Mouse (Mus musculus): ENCODE measurements around the gene Fbxo40. TPM values are rescaled to one million over a fixed set of nuclear protein-coding genes. Genes with fewer than 3 reads are reported as not detected.

Fbxo40 gene
- polyA plus RNA-seq (2016; fragmentation: Nextera tagmentation; extraction: Ambion mirVana) = 0.04 and 0.05 TPM in 2 replicates

DNA sequence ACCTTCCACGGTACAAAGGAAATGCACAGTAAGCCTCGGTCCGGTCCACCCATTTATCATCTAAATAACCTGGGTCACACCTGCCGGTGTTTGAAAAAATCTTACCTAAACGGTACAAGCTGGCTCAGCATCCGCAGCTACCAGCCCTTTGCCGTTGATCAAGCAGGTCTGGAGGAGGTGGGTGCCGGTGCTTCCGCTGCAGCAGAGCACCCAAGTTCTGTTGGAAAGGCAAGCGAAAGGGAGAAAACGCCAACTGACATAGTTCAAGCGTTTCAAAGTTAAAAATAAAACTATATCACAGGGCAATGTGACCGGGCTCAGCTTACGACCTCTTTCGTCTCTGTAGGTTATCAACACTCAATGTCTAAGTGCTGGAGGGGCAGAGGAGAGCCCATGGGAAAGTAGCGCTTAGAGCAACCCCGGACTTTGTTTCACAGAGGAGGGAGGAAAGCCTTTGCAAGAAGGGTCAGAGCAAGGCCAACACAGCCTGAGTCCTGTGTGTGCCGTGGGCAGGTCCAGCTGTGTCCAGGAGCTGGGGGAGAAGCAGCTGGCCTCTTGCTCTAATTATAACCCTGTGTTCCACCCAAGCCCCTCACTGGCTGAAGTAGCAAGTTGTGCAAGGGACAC lies at the start of gene Fbxo40:
TSS of gene Fbxo40 (minus strand) at position 469 of the 627 bp plus-strand sequence.
- Histone ChIP-seq H3K27me3 (replicated peaks) (no peaks in the 10 kb centered on the region), H3K36me3 (no peaks in the 10 kb centered on the region), H3K9me3 (replicated peaks) (no peaks in the 10 kb centered on the region), H3K27ac (no peak within 1 kb of the TSS), H3K4me1 (no peaks in the 10 kb centered on the region), H3K4me2 (no peak within 1 kb of the TSS), H3K4me3 (no peak within 1 kb of the TSS), H3K9ac (no peak within 1 kb of the TSS)
- ATAC-seq = no peak
- WGBS (ENCODE audit: insufficient replicate concordance) = 68% methylated on average over 18 of the region's 18 CpGs

DNA sequence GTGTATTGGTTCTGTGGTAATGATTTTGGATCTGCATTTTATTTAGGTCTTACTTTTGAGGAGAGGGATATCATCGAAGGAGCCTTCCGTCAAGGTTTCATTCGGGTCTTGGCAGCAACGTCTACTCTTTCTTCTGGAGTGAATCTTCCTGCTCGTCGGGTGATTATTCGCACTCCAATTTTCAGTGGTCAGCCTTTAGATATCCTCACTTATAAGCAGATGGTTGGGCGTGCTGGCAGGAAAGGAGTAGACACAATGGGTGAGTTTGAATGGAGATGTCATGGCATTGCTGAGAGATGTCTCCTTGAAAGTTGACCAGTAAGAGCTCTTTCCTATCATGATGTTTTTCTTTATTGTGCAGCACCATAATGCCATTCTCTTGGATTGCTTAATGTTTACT lies 44.5 kb upstream of the Fbxo40 start:
- WGBS (ENCODE audit: insufficient replicate concordance) = 93% methylated on average over 8 of the region's 8 CpGs
- Histone ChIP-seq H3K4me3 (no peak overlapping the region), H3K4me2 (no peak overlapping the region), H3K9ac (no peak overlapping the region), H3K27me3 (replicated peaks) (no peaks in the 10 kb centered on the region), H3K36me3 (peaks cover 75% of the 10 kb centered on the region), H3K27ac (no peak overlapping the region), H3K4me1 (no peaks in the 10 kb centered on the region), H3K9me3 (replicated peaks) (no peaks in the 10 kb centered on the region)
- ATAC-seq = no peak

DNA sequence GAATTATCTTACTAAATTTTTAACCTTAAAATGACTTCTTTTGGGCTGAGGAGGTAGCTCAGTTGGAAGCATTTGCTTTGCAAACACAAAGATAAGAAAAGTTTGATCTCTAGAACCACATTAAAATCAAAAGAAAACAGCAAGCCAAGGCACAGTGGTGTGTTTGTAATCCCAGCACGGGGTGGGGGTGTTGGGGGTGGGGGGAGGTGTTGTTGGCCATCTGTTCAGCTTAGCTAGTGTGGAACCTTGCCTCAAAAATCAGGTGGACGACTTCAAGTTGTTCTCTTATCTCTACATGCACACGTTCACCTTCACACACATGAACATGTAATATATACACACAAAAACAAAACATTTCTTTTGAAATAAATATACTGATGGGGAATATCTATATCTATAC lies 41.7 kb upstream of the Fbxo40 start:
- Histone ChIP-seq H3K36me3 (peaks cover 76% of the 10 kb centered on the region), H3K27ac (no peak overlapping the region), H3K4me3 (no peak overlapping the region), H3K4me1 (no peaks in the 10 kb centered on the region), H3K27me3 (replicated peaks) (no peaks in the 10 kb centered on the region), H3K9me3 (replicated peaks) (no peaks in the 10 kb centered on the region), H3K9ac (no peak overlapping the region), H3K4me2 (no peak overlapping the region)
- WGBS (ENCODE audit: insufficient replicate concordance) = 63% methylated on average over 3 of the region's 3 CpGs
- no peak for ATAC-seq

DNA sequence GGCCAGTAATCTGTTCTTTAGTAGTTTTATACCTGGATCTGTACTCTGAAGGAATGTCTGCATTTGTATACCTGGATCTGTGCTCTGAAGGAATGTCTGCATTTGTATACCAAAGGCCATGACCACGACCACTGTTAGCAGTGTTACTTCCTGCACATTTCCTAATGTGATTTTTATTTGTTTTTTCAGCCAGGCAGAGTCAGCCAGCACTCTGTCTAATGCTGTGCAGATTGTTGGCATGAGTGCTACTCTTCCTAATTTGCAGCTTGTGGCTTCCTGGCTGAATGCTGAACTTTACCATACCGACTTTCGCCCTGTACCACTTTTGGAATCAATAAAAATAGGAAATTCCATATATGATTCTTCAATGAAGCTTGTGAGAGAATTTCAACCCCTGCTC lies 37.3 kb upstream of the Fbxo40 start:
- no peak overlapping the region for H3K27ac ChIP-seq
- H3K4me3 ChIP-seq = no peak overlapping the region
- no peaks in the 10 kb centered on the region for H3K9me3 ChIP-seq (replicated peaks)
- no peak overlapping the region for H3K9ac ChIP-seq
- peaks cover 69% of the 10 kb centered on the region for H3K36me3 ChIP-seq
- no peak overlapping the region for H3K4me2 ChIP-seq
- no peak for ATAC-seq
- no peaks in the 10 kb centered on the region for H3K27me3 ChIP-seq (replicated peaks)
- 82% methylated on average over 3 of the region's 3 CpGs for WGBS (ENCODE audit: insufficient replicate concordance)
- H3K4me1 ChIP-seq = no peaks in the 10 kb centered on the region

DNA sequence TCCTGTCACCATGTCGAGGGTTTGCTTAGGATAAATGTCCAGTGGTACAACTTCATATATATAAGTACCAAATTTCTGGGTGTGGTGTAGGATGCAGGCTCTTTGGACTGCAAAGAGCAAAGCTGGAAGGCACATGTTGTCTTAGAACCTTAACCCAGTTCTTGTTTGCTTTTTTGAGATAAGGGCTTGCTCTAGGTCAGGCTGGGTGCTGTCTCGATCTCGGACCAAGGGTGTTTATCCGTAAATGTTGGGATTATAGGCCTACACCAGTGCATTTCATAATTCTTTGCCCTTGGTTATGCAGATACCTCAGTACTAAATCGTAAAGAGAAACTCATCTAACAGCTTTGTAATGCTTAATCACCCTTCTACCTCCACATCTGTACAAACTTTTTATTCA lies 22.1 kb upstream of the Fbxo40 start:
- Histone ChIP-seq H3K4me1 (peaks cover 34% of the 10 kb centered on the region), H3K27ac (peak overlapping the region; percentile 78), H3K9ac (peak overlapping the region; percentile 93), H3K36me3 (peaks cover 29% of the 10 kb centered on the region), H3K4me2 (peak overlapping the region; percentile 82), H3K27me3 (replicated peaks) (no peaks in the 10 kb centered on the region), H3K9me3 (replicated peaks) (no peaks in the 10 kb centered on the region), H3K4me3 (peak overlapping the region; percentile 99)
- ATAC-seq = peak; percentile 53
- 24% methylated on average over 5 of the region's 5 CpGs for WGBS (ENCODE audit: insufficient replicate concordance)

DNA sequence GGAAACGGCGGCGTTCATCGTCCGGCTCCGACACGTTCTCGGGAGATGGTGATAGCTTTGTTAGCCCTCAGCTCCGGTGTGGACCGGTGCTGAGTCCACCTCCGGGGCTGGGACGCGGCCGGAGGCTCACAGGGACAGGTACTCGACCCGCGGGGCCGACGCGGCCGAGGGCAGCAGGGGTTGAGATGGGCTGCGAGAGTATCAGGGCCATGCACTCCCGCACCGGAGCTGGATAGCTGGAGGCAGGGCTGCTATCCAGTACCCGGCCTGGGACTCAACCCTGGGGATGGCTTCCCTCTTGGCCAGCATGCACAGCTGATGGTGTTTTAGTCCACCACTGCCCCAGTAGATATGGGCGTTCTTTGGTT lies 21.6 kb upstream of the Fbxo40 start:
- Histone ChIP-seq H3K9me3 (replicated peaks) (no peaks in the 10 kb centered on the region), H3K4me1 (peaks cover 34% of the 10 kb centered on the region), H3K27ac (peak overlapping the region; percentile 78), H3K4me2 (peak overlapping the region; percentile 82), H3K27me3 (replicated peaks) (no peaks in the 10 kb centered on the region; the same call in 1 of the 2 replicates), H3K9ac (peak overlapping the region; percentile 93), H3K36me3 (peaks cover 26% of the 10 kb centered on the region), H3K4me3 (peak overlapping the region; percentile 99)
- WGBS (ENCODE audit: insufficient replicate concordance) = 0% methylated on average over 26 of the region's 26 CpGs
- peak; percentile 74 for ATAC-seq

DNA sequence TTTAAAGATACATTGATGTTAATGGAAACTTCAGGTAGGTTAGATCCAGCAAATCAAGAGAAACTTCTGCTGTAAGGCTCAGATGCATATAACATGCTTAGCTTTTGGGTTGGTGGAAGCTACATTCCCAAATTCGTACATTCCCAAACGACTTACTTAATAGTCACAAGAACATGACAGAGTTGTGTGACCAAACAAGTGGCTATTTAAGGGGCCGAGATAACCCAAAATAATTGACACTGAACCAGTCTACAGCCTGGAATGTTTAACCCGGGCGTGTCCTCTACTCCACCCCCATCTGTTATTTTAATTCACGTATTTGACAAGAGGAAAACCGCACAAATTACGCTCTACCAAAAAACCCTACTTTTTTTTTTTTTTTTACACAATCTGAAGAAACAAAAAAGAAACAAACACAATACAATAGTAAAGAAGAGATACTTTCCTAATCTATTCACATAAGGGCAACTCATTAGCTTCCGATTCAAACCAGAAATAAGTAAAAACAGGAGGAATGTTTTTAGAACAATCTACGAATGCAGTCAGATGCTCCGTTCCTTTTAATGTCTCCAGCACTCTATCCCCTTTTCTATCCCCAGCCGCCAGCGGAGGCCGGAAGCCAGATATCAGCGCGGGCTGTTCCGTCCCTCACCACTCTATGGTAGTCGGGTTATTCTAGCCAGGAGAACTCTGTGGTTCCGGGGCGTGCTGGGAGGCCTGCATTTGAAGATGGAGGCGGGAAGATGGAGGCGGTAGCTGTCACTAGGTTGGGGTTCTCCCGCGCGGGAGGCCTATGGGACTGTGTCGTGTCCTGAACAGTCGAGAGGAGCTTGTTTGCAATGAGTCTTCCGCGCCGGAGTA lies 21.0 kb upstream of the Fbxo40 start, which contains the start of gene Polq:
TSS of gene Polq (plus strand) at position 726 of the 861 bp plus-strand sequence.
- peak within 1 kb of the TSS; percentile 93 for H3K9ac ChIP-seq
- ATAC-seq = peak; percentile 97
- H3K27ac ChIP-seq = peak within 1 kb of the TSS; percentile 78
- H3K36me3 ChIP-seq = peaks cover 26% of the 10 kb centered on the region
- 2% methylated on average over 30 of the region's 30 CpGs for WGBS (ENCODE audit: insufficient replicate concordance)
- H3K9me3 ChIP-seq (replicated peaks) = no peaks in the 10 kb centered on the region
- H3K27me3 ChIP-seq (replicated peaks) = no peaks in the 10 kb centered on the region; the same call in 1 of the 2 replicates
- H3K4me3 ChIP-seq = peak within 1 kb of the TSS; percentile 99
- peaks cover 34% of the 10 kb centered on the region for H3K4me1 ChIP-seq
- peak within 1 kb of the TSS; percentile 82 for H3K4me2 ChIP-seq

DNA sequence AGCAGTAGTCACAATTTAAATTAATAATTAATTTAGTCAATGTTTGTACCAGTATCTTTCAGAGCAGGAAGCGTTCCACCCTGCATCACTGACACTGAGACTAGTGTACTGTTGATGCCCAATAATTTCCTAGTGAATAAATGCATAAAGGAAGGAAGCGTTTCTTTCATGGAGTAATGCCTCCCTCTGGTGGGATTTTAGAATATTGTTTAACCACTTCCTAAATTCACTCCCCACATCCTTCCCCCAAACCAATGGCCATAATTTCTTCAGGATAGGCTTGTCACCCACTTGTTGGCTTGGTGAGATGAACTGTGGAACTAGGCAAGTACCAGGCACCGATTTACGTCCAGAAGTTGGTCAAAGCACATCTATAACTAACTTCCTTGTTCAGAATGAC lies 20.1 kb upstream of the Fbxo40 start:
- Histone ChIP-seq H3K4me2 (peak overlapping the region; percentile 82; the same call in 1 of the 2 replicates), H3K4me3 (no peak overlapping the region), H3K9ac (no peak overlapping the region), H3K4me1 (peaks cover 34% of the 10 kb centered on the region), H3K27me3 (replicated peaks) (no peaks in the 10 kb centered on the region; the same call in 1 of the 2 replicates), H3K27ac (no peak overlapping the region), H3K9me3 (replicated peaks) (no peaks in the 10 kb centered on the region), H3K36me3 (peaks cover 18% of the 10 kb centered on the region)
- 35% methylated on average over 4 of the region's 4 CpGs for WGBS (ENCODE audit: insufficient replicate concordance)
- no peak for ATAC-seq

DNA sequence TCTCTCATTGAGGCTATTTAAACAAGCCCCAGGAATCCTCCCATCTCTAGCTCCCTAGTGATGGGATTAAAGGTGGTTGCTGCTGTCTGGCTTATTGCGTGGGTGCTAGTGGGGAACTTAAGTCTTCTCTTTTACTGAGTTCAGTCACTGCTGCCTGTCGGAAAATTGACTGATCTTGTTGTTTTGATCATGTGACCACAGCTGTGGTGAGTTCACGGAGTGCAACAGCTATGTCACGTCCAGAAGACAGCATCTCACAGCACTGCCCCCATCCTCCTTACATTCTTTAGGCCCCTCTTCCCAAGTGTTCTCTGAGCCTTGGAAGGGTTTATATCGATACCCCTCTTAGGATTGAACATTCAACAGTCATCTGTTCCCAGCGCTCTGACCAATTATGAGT lies 19.0 kb upstream of the Fbxo40 start:
- H3K4me3 ChIP-seq = no peak overlapping the region
- peaks cover 30% of the 10 kb centered on the region for H3K4me1 ChIP-seq
- H3K27me3 ChIP-seq (replicated peaks) = no peaks in the 10 kb centered on the region; the same call in 1 of the 2 replicates
- H3K4me2 ChIP-seq = no peak overlapping the region
- no peak overlapping the region for H3K27ac ChIP-seq
- 67% methylated on average over 6 of the region's 6 CpGs for WGBS (ENCODE audit: insufficient replicate concordance)
- no peaks in the 10 kb centered on the region for H3K9me3 ChIP-seq (replicated peaks)
- ATAC-seq = no peak
- peaks cover 7% of the 10 kb centered on the region for H3K36me3 ChIP-seq
- no peak overlapping the region for H3K9ac ChIP-seq

DNA sequence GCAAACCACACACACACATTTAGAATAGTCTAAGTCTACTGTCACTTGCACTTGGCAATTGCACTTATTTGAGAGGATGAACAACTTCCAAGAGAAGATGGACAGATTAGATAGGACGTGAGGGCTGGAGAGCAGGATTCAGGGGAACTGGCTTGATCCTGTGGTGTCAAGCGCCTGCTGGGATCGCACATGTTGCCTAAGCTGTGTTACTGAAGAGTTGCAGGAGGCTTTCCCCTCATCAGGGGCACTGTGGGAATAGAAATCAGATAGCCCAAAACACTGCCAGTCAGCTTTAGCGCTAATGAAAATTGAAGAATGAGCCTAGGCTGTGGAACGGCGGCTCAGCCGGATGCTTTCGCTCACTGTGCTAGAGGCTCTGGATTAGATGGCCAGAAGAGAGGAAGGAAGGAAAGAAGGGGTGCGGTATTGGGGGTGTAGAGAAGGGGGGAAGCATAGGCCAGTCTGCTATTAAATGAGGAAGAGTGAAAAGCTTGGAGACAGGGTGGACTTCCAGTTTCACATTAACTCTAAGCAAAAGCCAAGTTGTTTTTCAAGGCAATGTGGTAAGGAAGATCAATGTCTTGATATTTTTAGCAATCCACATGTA lies 9.2 kb upstream of the Fbxo40 start:
- no peak overlapping the region for H3K9ac ChIP-seq
- no peaks in the 10 kb centered on the region for H3K4me1 ChIP-seq
- ATAC-seq = no peak
- H3K27ac ChIP-seq = no peak overlapping the region
- no peak overlapping the region for H3K4me2 ChIP-seq
- no peaks in the 10 kb centered on the region for H3K36me3 ChIP-seq
- H3K9me3 ChIP-seq (replicated peaks) = no peaks in the 10 kb centered on the region
- 42% methylated on average over 9 of the region's 9 CpGs for WGBS (ENCODE audit: insufficient replicate concordance)
- peaks cover 10% of the 10 kb centered on the region; the same call in 1 of the 2 replicates for H3K27me3 ChIP-seq (replicated peaks)
- H3K4me3 ChIP-seq = no peak overlapping the region

DNA sequence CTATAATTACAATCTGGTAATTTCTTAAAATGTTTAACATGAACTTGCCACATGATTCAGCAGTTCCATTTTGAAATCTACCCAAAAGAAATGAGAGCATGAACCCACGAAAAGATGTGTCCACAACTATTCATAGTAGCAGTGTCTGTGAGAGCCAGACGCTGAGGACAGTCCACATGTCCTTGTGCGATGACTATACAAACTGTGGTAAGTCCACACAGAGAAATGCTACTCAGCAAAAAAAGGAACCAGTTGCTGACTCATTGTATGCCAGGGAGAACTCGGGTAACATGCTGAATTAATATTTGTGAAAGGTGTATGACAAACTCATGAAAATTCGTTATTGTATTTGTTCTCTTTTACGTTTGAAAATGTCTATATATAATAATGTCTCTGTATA lies 7.4 kb upstream of the Fbxo40 start:
- H3K4me2 ChIP-seq = no peak overlapping the region
- H3K9me3 ChIP-seq (replicated peaks) = no peaks in the 10 kb centered on the region
- 47% methylated on average over 6 of the region's 6 CpGs for WGBS (ENCODE audit: insufficient replicate concordance)
- no peaks in the 10 kb centered on the region for H3K4me1 ChIP-seq
- no peak overlapping the region for H3K4me3 ChIP-seq
- H3K9ac ChIP-seq = no peak overlapping the region
- H3K27ac ChIP-seq = no peak overlapping the region
- no peak for ATAC-seq
- 0 out of 2 replicates have a peak, but pooled peaks cover 6% of the 10 kb centered on the region for H3K27me3 ChIP-seq (replicated peaks)
- no peaks in the 10 kb centered on the region for H3K36me3 ChIP-seq

DNA sequence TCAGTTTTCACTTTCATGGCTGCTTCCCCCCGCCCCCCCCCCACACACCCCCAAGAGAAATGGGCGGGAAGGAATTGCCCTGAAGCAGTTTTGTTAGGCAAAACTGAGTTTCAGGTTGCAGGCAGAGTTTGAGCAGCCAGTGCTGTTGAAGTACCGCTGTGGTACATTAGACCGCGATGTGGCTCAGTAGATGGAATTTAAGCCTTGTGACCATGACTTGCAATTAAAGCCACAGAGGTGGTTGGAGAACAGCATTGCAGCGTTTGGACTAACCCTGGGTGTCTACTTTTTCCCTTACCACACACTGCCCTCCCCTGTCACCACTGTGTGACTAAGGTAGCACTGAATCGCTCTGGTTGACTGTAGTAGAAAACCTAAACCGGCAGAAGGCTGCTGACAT lies 774 bp downstream of the Fbxo40 start:
- Histone ChIP-seq H3K27ac (no peak overlapping the region), H3K9me3 (replicated peaks) (no peaks in the 10 kb centered on the region), H3K4me2 (no peak overlapping the region), H3K4me3 (no peak overlapping the region), H3K9ac (no peak overlapping the region), H3K4me1 (no peaks in the 10 kb centered on the region), H3K27me3 (replicated peaks) (no peaks in the 10 kb centered on the region), H3K36me3 (no peaks in the 10 kb centered on the region)
- WGBS (ENCODE audit: insufficient replicate concordance) = 64% methylated on average over 8 of the region's 8 CpGs
- no peak for ATAC-seq

All from liver, embryonic 12.5 days (tissue).